Mouse (Mus musculus): ENCODE data around the gene Shmt2. TPM values are rescaled to one million over a fixed set of nuclear protein-coding genes. Genes with fewer than 3 reads are reported as not detected.
A peak's percentile ranks its signal among the peaks of the same experiment; 100 is the strongest.

The Shmt2 gene
- polyA plus RNA-seq, 1 experiment: 67.4 TPM

DNA sequence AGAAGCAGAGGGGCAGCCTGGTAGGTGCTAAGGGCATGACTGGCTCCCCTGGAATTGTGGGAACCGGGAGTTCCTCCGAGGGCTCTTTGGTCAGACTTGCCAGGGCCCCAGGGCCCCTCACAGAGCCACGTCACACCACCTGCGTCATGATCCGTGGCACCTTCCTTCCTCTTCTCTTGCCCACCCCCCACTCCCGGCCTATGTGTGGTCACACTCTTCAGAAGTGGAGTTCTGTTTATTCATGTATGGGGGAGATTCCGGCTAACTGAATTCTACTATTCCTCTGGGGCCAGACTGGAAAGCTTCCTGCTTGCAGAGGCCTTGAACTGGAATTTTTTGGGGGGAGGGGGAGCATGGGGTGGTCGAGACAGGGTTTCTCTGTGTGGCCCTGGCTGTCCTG lies 41.6 kb upstream of the Shmt2 start:
- Histone ChIP-seq H3K27ac (ENCODE audit: insufficient read depth, low read length) (peak overlapping the region; percentile 27; the same call in 1 of the 2 replicates), H3K4me1 (ENCODE audit: control insufficient read depth, insufficient read depth, low read length) (peaks cover 6% of the 10 kb centered on the region), H3K9me3 (replicated peaks; ENCODE audit: control insufficient read depth, insufficient read depth, low read length, poor library complexity, severe bottlenecking) (no peaks in the 10 kb centered on the region), H3K9ac (ENCODE audit: low read depth, poor library complexity, severe bottlenecking) (no peak overlapping the region), H3K4me3 (ENCODE audit: low read depth, low read length) (no peak overlapping the region), H3K36me3 (ENCODE audit: control insufficient read depth, insufficient read depth, low read length, poor library complexity, severe bottlenecking) (no peaks in the 10 kb centered on the region), H3K27me3 (ENCODE audit: control insufficient read depth, insufficient read depth, low read length, poor library complexity, severe bottlenecking) (no peaks in the 10 kb centered on the region)
- no peak for TF ChIP-seq EP300 (IDR thresholded peaks at IDR 0.05; ENCODE audit: insufficient read depth, low read depth, low read length)
- TF ChIP-seq POLR2A (IDR thresholded peaks at IDR 0.05; ENCODE audit: insufficient read depth, low read length): no peak
- TF ChIP-seq CTCF (IDR thresholded peaks at IDR 0.05; ENCODE audit: low read depth, low read length): no peak

DNA sequence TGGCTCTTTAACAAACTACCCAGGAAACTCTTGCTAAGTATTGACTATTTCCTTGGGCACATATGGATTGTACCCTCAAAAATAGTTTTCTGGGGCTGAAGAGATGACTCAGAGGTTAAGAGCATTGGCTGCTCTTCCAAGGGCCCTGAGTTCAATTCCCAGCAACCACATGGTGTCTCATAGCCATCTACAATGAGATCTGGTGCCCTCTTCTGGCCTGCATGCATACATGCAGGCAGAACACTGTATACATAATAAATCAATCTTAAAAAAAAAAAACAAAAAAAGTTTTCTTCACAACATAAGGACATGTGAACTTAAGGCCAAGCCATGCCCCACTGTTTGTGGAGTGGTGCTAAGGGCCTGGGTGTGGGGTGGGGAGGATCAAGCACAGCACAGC lies 38.9 kb upstream of the Shmt2 start:
- no peak overlapping the region for H3K4me3 ChIP-seq (ENCODE audit: low read depth, low read length)
- no peaks in the 10 kb centered on the region for H3K36me3 ChIP-seq (ENCODE audit: control insufficient read depth, insufficient read depth, low read length, poor library complexity, severe bottlenecking)
- TF ChIP-seq CTCF (IDR thresholded peaks at IDR 0.05; ENCODE audit: low read depth, low read length): no peak
- no peak for TF ChIP-seq POLR2A (IDR thresholded peaks at IDR 0.05; ENCODE audit: insufficient read depth, low read length)
- no peak for TF ChIP-seq EP300 (IDR thresholded peaks at IDR 0.05; ENCODE audit: insufficient read depth, low read depth, low read length)
- no peaks in the 10 kb centered on the region for H3K9me3 ChIP-seq (replicated peaks; ENCODE audit: control insufficient read depth, insufficient read depth, low read length, poor library complexity, severe bottlenecking)
- H3K9ac ChIP-seq (ENCODE audit: low read depth, poor library complexity, severe bottlenecking): no peak overlapping the region
- no peaks in the 10 kb centered on the region for H3K27me3 ChIP-seq (ENCODE audit: control insufficient read depth, insufficient read depth, low read length, poor library complexity, severe bottlenecking)
- peaks cover 7% of the 10 kb centered on the region for H3K4me1 ChIP-seq (ENCODE audit: control insufficient read depth, insufficient read depth, low read length)
- H3K27ac ChIP-seq (ENCODE audit: insufficient read depth, low read length): no peak overlapping the region

- Histone ChIP-seq H3K9ac (ENCODE audit: low read depth, poor library complexity, severe bottlenecking) (no peak overlapping the region), H3K4me3 (ENCODE audit: low read depth, low read length) (peak overlapping the region; percentile 28), H3K27ac (ENCODE audit: insufficient read depth, low read length) (no peak overlapping the region), H3K27me3 (ENCODE audit: control insufficient read depth, insufficient read depth, low read length, poor library complexity, severe bottlenecking) (no peaks in the 10 kb centered on the region), H3K36me3 (ENCODE audit: control insufficient read depth, insufficient read depth, low read length, poor library complexity, severe bottlenecking) (no peaks in the 10 kb centered on the region), H3K4me1 (ENCODE audit: control insufficient read depth, insufficient read depth, low read length) (peaks cover 2% of the 10 kb centered on the region), H3K9me3 (replicated peaks; ENCODE audit: control insufficient read depth, insufficient read depth, low read length, poor library complexity, severe bottlenecking) (no peaks in the 10 kb centered on the region)
- TF ChIP-seq POLR2A (IDR thresholded peaks at IDR 0.05; ENCODE audit: insufficient read depth, low read length) (no peak), EP300 (IDR thresholded peaks at IDR 0.05; ENCODE audit: insufficient read depth, low read depth, low read length) (no peak), CTCF (IDR thresholded peaks at IDR 0.05; ENCODE audit: low read depth, low read length) (no peak)
These were observed 35.2 kb upstream of the Shmt2 start for GRCm38 (mm10) chr10:127557397-127557796.

DNA sequence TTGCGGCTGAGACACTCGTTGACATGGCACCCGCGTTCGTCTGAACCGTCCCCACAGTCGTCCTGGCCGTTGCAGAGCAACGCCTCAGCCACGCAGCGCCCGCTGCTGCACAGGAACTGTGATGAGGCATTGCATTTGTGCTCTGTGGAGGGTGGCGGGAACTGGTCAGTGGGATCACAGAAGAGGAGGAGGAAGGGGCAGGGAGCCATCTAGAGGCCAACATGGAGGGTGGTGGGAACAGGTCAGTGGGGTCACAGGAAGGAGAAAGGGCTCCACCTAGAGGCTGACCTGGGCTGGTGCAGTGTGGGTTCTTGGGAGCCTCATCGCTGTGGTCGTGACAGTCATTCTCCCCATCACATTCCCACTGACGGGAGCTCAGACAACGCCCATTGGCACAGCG lies 33.5 kb upstream of the Shmt2 start:
- no peaks in the 10 kb centered on the region for H3K36me3 ChIP-seq (ENCODE audit: control insufficient read depth, insufficient read depth, low read length, poor library complexity, severe bottlenecking)
- no peaks in the 10 kb centered on the region for H3K27me3 ChIP-seq (ENCODE audit: control insufficient read depth, insufficient read depth, low read length, poor library complexity, severe bottlenecking)
- no peak overlapping the region for H3K27ac ChIP-seq (ENCODE audit: insufficient read depth, low read length)
- H3K4me3 ChIP-seq (ENCODE audit: low read depth, low read length): no peak overlapping the region
- no peaks in the 10 kb centered on the region for H3K9me3 ChIP-seq (replicated peaks; ENCODE audit: control insufficient read depth, insufficient read depth, low read length, poor library complexity, severe bottlenecking)
- H3K4me1 ChIP-seq (ENCODE audit: control insufficient read depth, insufficient read depth, low read length): peaks cover 2% of the 10 kb centered on the region
- TF ChIP-seq CTCF (IDR thresholded peaks at IDR 0.05; ENCODE audit: low read depth, low read length): no peak
- TF ChIP-seq POLR2A (IDR thresholded peaks at IDR 0.05; ENCODE audit: insufficient read depth, low read length): no peak
- no peak for TF ChIP-seq EP300 (IDR thresholded peaks at IDR 0.05; ENCODE audit: insufficient read depth, low read depth, low read length)
- H3K9ac ChIP-seq (ENCODE audit: low read depth, poor library complexity, severe bottlenecking): no peak overlapping the region

GRCm38 (mm10) chr10:127549892-127550291 lies 27.6 kb upstream of the Shmt2 start:
- H3K36me3 ChIP-seq (ENCODE audit: control insufficient read depth, insufficient read depth, low read length, poor library complexity, severe bottlenecking): no peaks in the 10 kb centered on the region
- no peak for TF ChIP-seq CTCF (IDR thresholded peaks at IDR 0.05; ENCODE audit: low read depth, low read length)
- TF ChIP-seq POLR2A (IDR thresholded peaks at IDR 0.05; ENCODE audit: insufficient read depth, low read length): no peak
- TF ChIP-seq EP300 (IDR thresholded peaks at IDR 0.05; ENCODE audit: insufficient read depth, low read depth, low read length): no peak
- H3K4me3 ChIP-seq (ENCODE audit: low read depth, low read length): no peak overlapping the region
- no peak overlapping the region for H3K9ac ChIP-seq (ENCODE audit: low read depth, poor library complexity, severe bottlenecking)
- H3K9me3 ChIP-seq (replicated peaks; ENCODE audit: control insufficient read depth, insufficient read depth, low read length, poor library complexity, severe bottlenecking): no peaks in the 10 kb centered on the region
- H3K4me1 ChIP-seq (ENCODE audit: control insufficient read depth, insufficient read depth, low read length): no peaks in the 10 kb centered on the region
- no peaks in the 10 kb centered on the region for H3K27me3 ChIP-seq (ENCODE audit: control insufficient read depth, insufficient read depth, low read length, poor library complexity, severe bottlenecking)
- no peak overlapping the region for H3K27ac ChIP-seq (ENCODE audit: insufficient read depth, low read length)

DNA sequence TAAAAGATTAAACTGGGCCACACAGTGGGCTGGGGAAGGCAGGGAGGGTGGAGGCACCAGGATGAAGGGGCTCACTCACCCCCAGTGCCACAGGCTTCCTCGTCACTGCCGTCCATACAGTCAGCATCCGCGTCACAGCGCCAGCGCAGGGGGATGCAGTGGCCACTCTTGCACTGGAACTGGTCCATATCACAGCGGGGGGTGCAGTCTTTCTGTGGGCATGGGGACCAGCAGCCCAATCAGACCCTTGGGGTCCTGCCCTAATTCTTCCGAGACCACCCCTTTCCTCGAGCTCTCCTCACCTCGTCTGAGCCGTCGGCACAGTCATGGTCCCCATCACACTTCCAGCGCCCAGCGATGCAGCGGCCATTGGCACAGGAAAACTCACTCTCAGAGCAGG lies 26.0 kb upstream of the Shmt2 start:
- H3K36me3 ChIP-seq (ENCODE audit: control insufficient read depth, insufficient read depth, low read length, poor library complexity, severe bottlenecking): no peaks in the 10 kb centered on the region
- no peak overlapping the region for H3K9ac ChIP-seq (ENCODE audit: low read depth, poor library complexity, severe bottlenecking)
- no peak for TF ChIP-seq CTCF (IDR thresholded peaks at IDR 0.05; ENCODE audit: low read depth, low read length)
- no peak for TF ChIP-seq EP300 (IDR thresholded peaks at IDR 0.05; ENCODE audit: insufficient read depth, low read depth, low read length)
- TF ChIP-seq POLR2A (IDR thresholded peaks at IDR 0.05; ENCODE audit: insufficient read depth, low read length): no peak
- H3K27ac ChIP-seq (ENCODE audit: insufficient read depth, low read length): no peak overlapping the region
- H3K4me1 ChIP-seq (ENCODE audit: control insufficient read depth, insufficient read depth, low read length): no peaks in the 10 kb centered on the region
- H3K4me3 ChIP-seq (ENCODE audit: low read depth, low read length): no peak overlapping the region
- no peaks in the 10 kb centered on the region for H3K9me3 ChIP-seq (replicated peaks; ENCODE audit: control insufficient read depth, insufficient read depth, low read length, poor library complexity, severe bottlenecking)
- no peaks in the 10 kb centered on the region for H3K27me3 ChIP-seq (ENCODE audit: control insufficient read depth, insufficient read depth, low read length, poor library complexity, severe bottlenecking)

All from ES-Bruce4 (cell line).